Mouse (Mus musculus): Measurements from ENCODE around the gene Rdh16f2. TPM values are rescaled to one million over a fixed set of nuclear protein-coding genes. Genes with fewer than 3 reads are reported as not detected.
"Not testable (repeated sequence)": the region's sequence is repeated elsewhere in the genome, so short reads cannot be mapped to it uniquely, and the experiment has no call there.

The Rdh16f2 gene
- 0.19 and 0.34 TPM in 2 replicates for polyA plus RNA-seq (2015; fragmentation: Nextera tagmentation; extraction: Ambion mirVana)

DNA sequence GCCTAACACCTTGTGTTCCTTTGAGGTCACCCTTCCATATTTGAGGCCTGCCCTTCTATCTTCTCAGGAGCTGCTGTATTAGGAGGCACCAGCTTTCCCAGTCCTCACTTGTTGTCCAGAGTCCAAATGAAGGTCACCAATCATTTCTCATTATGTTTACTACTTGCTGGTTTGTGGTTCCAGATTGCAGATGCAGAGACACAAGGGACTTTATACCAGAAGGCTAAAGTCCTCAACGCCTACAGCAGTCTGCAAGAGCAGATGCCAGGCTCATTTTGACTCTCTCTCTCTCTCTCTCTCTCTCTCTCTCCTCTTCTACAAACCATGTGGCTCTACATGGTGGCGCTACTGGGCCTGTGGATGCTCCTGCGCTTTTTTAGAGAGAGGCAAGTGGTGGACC lies at the start of gene Rdh16f2:
Gene Rdh16f2 (plus strand): TSS at position 243 of the 400 bp plus-strand sequence.
- no peak; the same call in 1 of the 2 replicates for ATAC-seq
- WGBS: 92% methylated on average over 3 of the region's 3 CpGs
- no peak within 1 kb of the TSS for H3K4me2 ChIP-seq (replicated peaks)

GRCm38 (mm10) chr10:127817268-127817910 lies 48.9 kb upstream of the Rdh16f2 start:
- not testable (repeated sequence) for H3K27me3 ChIP-seq (replicated peaks); H3K9ac ChIP-seq; H3K27ac ChIP-seq; H3K4me2 ChIP-seq (replicated peaks); H3K4me3 ChIP-seq (replicated peaks); H3K9me3 ChIP-seq; H3K4me1 ChIP-seq (replicated peaks); ATAC-seq; H3K36me3 ChIP-seq
- WGBS: 67% methylated on average over 4 of the region's 4 CpGs

More for the DNA sequence above, at the start of gene Rdh16f2:
- Histone ChIP-seq H3K36me3 (no peaks in the 10 kb centered on the region), H3K4me3 (replicated peaks) (no peak within 1 kb of the TSS), H3K4me1 (replicated peaks) (no peaks in the 10 kb centered on the region), H3K9ac (no peak within 1 kb of the TSS), H3K9me3 (no peaks in the 10 kb centered on the region), H3K27ac (no peak within 1 kb of the TSS), H3K27me3 (replicated peaks) (no peaks in the 10 kb centered on the region)

DNA sequence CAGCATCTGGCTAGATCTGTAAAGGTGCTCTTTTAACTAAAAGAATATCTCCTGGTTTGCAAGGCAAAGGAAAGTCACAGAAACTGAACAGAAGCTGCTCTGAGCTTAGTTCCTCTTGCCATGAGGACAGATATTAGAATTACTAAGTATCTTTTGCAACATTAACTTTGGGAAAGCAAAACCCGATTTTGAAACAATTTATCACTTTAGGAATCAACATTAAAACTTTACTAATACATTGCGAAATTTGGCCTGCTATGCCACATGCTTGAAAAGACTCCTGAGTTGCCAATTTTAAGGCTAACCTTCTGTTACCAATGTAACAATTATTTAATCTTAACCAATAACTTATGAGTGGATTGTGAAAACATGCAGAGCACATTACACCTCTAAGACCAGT lies 44.5 kb upstream of the Rdh16f2 start:
- H3K9ac ChIP-seq; H3K4me3 ChIP-seq (replicated peaks); H3K27me3 ChIP-seq (replicated peaks); ATAC-seq; H3K27ac ChIP-seq; H3K36me3 ChIP-seq; H3K4me2 ChIP-seq (replicated peaks); H3K9me3 ChIP-seq; H3K4me1 ChIP-seq (replicated peaks): not testable (repeated sequence)
- 89% methylated on average over 2 of the region's 2 CpGs for WGBS

GRCm38 (mm10) chr10:127825386-127825785 lies 40.9 kb upstream of the Rdh16f2 start:
- H3K4me3 ChIP-seq (replicated peaks): no peak overlapping the region
- no peaks in the 10 kb centered on the region for H3K27me3 ChIP-seq (replicated peaks)
- H3K9ac ChIP-seq: no peak overlapping the region
- H3K27ac ChIP-seq: no peak overlapping the region
- no peak for ATAC-seq
- H3K9me3 ChIP-seq: no peaks in the 10 kb centered on the region
- 73% methylated on average over 6 of the region's 6 CpGs for WGBS
- no peaks in the 10 kb centered on the region for H3K4me1 ChIP-seq (replicated peaks)
- no peaks in the 10 kb centered on the region for H3K36me3 ChIP-seq
- H3K4me2 ChIP-seq (replicated peaks): no peak overlapping the region

GRCm38 (mm10) chr10:127829121-127829520 lies 37.2 kb upstream of the Rdh16f2 start:
- Histone ChIP-seq H3K27ac (no peak overlapping the region), H3K4me1 (replicated peaks) (no peaks in the 10 kb centered on the region), H3K36me3 (no peaks in the 10 kb centered on the region), H3K9me3 (no peaks in the 10 kb centered on the region), H3K27me3 (replicated peaks) (no peaks in the 10 kb centered on the region), H3K4me3 (replicated peaks) (no peak overlapping the region), H3K4me2 (replicated peaks) (no peak overlapping the region), H3K9ac (no peak overlapping the region)
- WGBS: 80% methylated on average over 3 of the region's 3 CpGs
- ATAC-seq: no peak

- not testable (repeated sequence) for H3K27ac ChIP-seq
Measured at GRCm38 (mm10) chr10:127834186-127834585, 32.1 kb upstream of the Rdh16f2 start.

GRCm38 (mm10) chr10:127835292-127835691 lies 31.0 kb upstream of the Rdh16f2 start:
- Histone ChIP-seq H3K9ac (no peak overlapping the region), H3K27ac (no peak overlapping the region), H3K36me3 (no peaks in the 10 kb centered on the region), H3K27me3 (replicated peaks) (no peaks in the 10 kb centered on the region), H3K4me3 (replicated peaks) (no peak overlapping the region), H3K4me2 (replicated peaks) (no peak overlapping the region), H3K4me1 (replicated peaks) (no peaks in the 10 kb centered on the region), H3K9me3 (no peaks in the 10 kb centered on the region)
- ATAC-seq: no peak
- WGBS: 75% methylated on average over 5 of the region's 5 CpGs

More at GRCm38 (mm10) chr10:127834186-127834585, 32.1 kb upstream of the Rdh16f2 start:
- not testable (repeated sequence) for ATAC-seq; H3K36me3 ChIP-seq; H3K4me2 ChIP-seq (replicated peaks); H3K4me1 ChIP-seq (replicated peaks); H3K9me3 ChIP-seq; H3K9ac ChIP-seq; H3K4me3 ChIP-seq (replicated peaks); H3K27me3 ChIP-seq (replicated peaks)
- WGBS: 94% methylated on average over 1 of the region's 1 CpGs

- not testable (repeated sequence) for ATAC-seq
- WGBS: 92% methylated on average over 5 of the region's 5 CpGs
Measured at GRCm38 (mm10) chr10:127837793-127838192, 28.5 kb upstream of the Rdh16f2 start.

DNA sequence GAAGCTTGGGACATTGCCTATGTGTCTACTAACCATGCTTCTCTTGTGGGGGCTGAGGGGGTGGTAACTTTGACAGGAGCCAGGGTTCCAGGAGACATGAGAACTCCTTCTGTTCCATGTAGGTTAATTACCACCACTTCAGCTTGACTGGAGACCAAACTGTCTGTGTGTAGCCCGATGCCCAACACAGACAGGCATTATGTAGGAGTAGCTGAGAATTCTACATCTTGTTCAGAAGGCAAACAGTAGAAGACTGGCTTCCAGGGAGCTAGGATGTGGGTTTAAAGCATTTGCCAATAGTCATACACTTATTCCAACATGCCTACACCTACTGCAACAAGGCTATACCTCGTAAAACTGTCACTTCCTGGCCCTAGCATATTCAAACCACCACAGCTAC lies 27.7 kb upstream of the Rdh16f2 start:
- H3K27ac ChIP-seq: no peak overlapping the region
- no peaks in the 10 kb centered on the region for H3K4me1 ChIP-seq (replicated peaks)
- no peaks in the 10 kb centered on the region for H3K27me3 ChIP-seq (replicated peaks)
- WGBS: 92% methylated on average over 2 of the region's 2 CpGs
- no peaks in the 10 kb centered on the region for H3K36me3 ChIP-seq
- H3K4me3 ChIP-seq (replicated peaks): no peak overlapping the region
- no peak overlapping the region for H3K9ac ChIP-seq
- no peak overlapping the region for H3K4me2 ChIP-seq (replicated peaks)
- no peaks in the 10 kb centered on the region for H3K9me3 ChIP-seq
- ATAC-seq: no peak

More at GRCm38 (mm10) chr10:127837793-127838192, 28.5 kb upstream of the Rdh16f2 start:
- not testable (repeated sequence) for H3K27me3 ChIP-seq (replicated peaks); H3K9ac ChIP-seq; H3K4me2 ChIP-seq (replicated peaks); H3K36me3 ChIP-seq; H3K4me1 ChIP-seq (replicated peaks); H3K9me3 ChIP-seq; H3K27ac ChIP-seq; H3K4me3 ChIP-seq (replicated peaks)

- H3K36me3 ChIP-seq: no peaks in the 10 kb centered on the region
- no peak overlapping the region for H3K9ac ChIP-seq
- WGBS: 85% methylated on average over 2 of the region's 2 CpGs
Measured at GRCm38 (mm10) chr10:127840776-127841175, 25.5 kb upstream of the Rdh16f2 start.

GRCm38 (mm10) chr10:127845945-127846344 lies 20.3 kb upstream of the Rdh16f2 start:
- not testable (repeated sequence) for H3K36me3 ChIP-seq; H3K9me3 ChIP-seq; H3K4me3 ChIP-seq (replicated peaks); H3K27me3 ChIP-seq (replicated peaks); ATAC-seq; H3K4me2 ChIP-seq (replicated peaks); H3K27ac ChIP-seq; H3K9ac ChIP-seq; H3K4me1 ChIP-seq (replicated peaks)
- WGBS: 90% methylated on average over 5 of the region's 5 CpGs

More at GRCm38 (mm10) chr10:127840776-127841175, 25.5 kb upstream of the Rdh16f2 start:
- H3K4me2 ChIP-seq (replicated peaks): no peak overlapping the region
- no peak overlapping the region for H3K4me3 ChIP-seq (replicated peaks)
- no peaks in the 10 kb centered on the region for H3K4me1 ChIP-seq (replicated peaks)
- H3K27ac ChIP-seq: no peak overlapping the region
- no peaks in the 10 kb centered on the region for H3K27me3 ChIP-seq (replicated peaks)
- no peak for ATAC-seq
- no peaks in the 10 kb centered on the region for H3K9me3 ChIP-seq

DNA sequence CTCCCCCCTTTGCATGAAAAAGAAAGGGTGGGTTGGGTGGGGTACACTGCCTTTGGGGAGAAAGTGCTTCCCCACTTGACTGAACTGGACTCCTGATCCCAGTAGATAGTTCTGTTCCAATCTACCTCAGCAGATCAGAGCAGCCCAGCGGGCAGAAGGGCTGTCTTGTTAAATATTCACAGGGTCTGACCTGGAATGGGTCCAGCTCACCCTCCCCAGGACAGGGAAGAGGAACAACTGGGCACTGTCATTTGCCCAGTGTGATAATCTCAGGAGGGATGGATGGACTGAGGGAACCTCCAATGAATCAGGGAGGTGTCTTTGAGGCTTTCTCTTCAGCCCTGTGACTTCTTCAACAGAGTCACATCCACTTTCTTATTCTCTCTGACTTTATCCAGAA lies 18.2 kb upstream of the Rdh16f2 start:
- no peak for ATAC-seq
- Histone ChIP-seq H3K4me2 (replicated peaks) (no peak overlapping the region), H3K27me3 (replicated peaks) (no peaks in the 10 kb centered on the region), H3K4me1 (replicated peaks) (no peaks in the 10 kb centered on the region), H3K9ac (no peak overlapping the region), H3K36me3 (no peaks in the 10 kb centered on the region), H3K9me3 (no peaks in the 10 kb centered on the region), H3K4me3 (replicated peaks) (no peak overlapping the region), H3K27ac (no peak overlapping the region)
- 84% methylated on average over 1 of the region's 1 CpGs for WGBS

GRCm38 (mm10) chr10:127849628-127850027 lies 16.6 kb upstream of the Rdh16f2 start, which contains the start of gene Rdh19:
Gene Rdh19 (plus strand): TSS chr10:127849928.
- ATAC-seq: no peak
- H3K4me1 ChIP-seq (replicated peaks): no peaks in the 10 kb centered on the region
- no peak within 1 kb of the TSS for H3K27ac ChIP-seq
- H3K4me2 ChIP-seq (replicated peaks): no peak within 1 kb of the TSS
- 42% methylated on average over 1 of the region's 1 CpGs for WGBS
- H3K36me3 ChIP-seq: no peaks in the 10 kb centered on the region
- no peaks in the 10 kb centered on the region for H3K27me3 ChIP-seq (replicated peaks)
- H3K9ac ChIP-seq: no peak within 1 kb of the TSS
- H3K9me3 ChIP-seq: no peaks in the 10 kb centered on the region
- no peak within 1 kb of the TSS for H3K4me3 ChIP-seq (replicated peaks)
